Mouse (Mus musculus): ENCODE measurements around the gene Flywch1. TPM values are rescaled to one million over a fixed set of nuclear protein-coding genes. Genes with fewer than 3 reads are reported as not detected.

The Flywch1 gene
- total RNA-seq, 2 experiments from 2014 or later, result 2.1 to 3.4 TPM

GRCm38 (mm10) chr17:23725477-23725876 lies 45.9 kb downstream of the Flywch1 start:
- ATAC-seq (replicated peaks; ENCODE audit: low FRiP score, poor library complexity, severe bottlenecking), result no peak

- no peak for ATAC-seq (replicated peaks; ENCODE audit: low FRiP score, poor library complexity, severe bottlenecking)
These were observed 48.9 kb downstream of the Flywch1 start, which contains the start of gene 1520401A03Rik for GRCm38 (mm10) chr17:23722376-23723125. 1520401A03Rik (minus strand) TSS chr17:23722783.

- ATAC-seq (replicated peaks; ENCODE audit: low FRiP score, poor library complexity, severe bottlenecking), result no peak
These were observed 49.5 kb downstream of the Flywch1 start for GRCm38 (mm10) chr17:23721886-23722285.

- no peak for ATAC-seq (replicated peaks; ENCODE audit: low FRiP score, poor library complexity, severe bottlenecking)
These were observed 51.9 kb downstream of the Flywch1 start for GRCm38 (mm10) chr17:23719455-23719854.

- no peak for ATAC-seq (replicated peaks; ENCODE audit: low FRiP score, poor library complexity, severe bottlenecking)
These were observed 54.4 kb downstream of the Flywch1 start for GRCm38 (mm10) chr17:23717003-23717402.

- ATAC-seq (replicated peaks; ENCODE audit: low FRiP score, poor library complexity, severe bottlenecking), result peak; percentile 74
These were observed 65.2 kb downstream of the Flywch1 start for GRCm38 (mm10) chr17:23706212-23706611.

- no peak for ATAC-seq (replicated peaks; ENCODE audit: low FRiP score, poor library complexity, severe bottlenecking)
These were observed 65.8 kb downstream of the Flywch1 start for GRCm38 (mm10) chr17:23705525-23706104.

- ATAC-seq (replicated peaks; ENCODE audit: low FRiP score, poor library complexity, severe bottlenecking), result no peak
These were observed 66.7 kb downstream of the Flywch1 start for GRCm38 (mm10) chr17:23704741-23705140.

GRCm38 (mm10) chr17:23703301-23703700 lies 68.1 kb downstream of the Flywch1 start:
- no peak for ATAC-seq (replicated peaks; ENCODE audit: low FRiP score, poor library complexity, severe bottlenecking)

Other genes starting within 250 kb of the Flywch1 start
- gene Zfp213, start 207.4 kb downstream of the Flywch1 start, total RNA-seq (2015; ENCODE audit: low replicate concordance), result 2.2 and 3.4 TPM in 2 replicates
- 0.90 and 1.4 TPM in 2 replicates for gene Zfp213, start 207.4 kb downstream of the Flywch1 start, total RNA-seq (2017; ENCODE audit: low replicate concordance)
- gene Zfp13, start 172.1 kb downstream of the Flywch1 start, total RNA-seq (2015; ENCODE audit: low replicate concordance), result not detected in 2 replicates
- not detected in 2 replicates for gene Zfp13, start 172.1 kb downstream of the Flywch1 start, total RNA-seq (2017; ENCODE audit: low replicate concordance)
- not detected in 2 replicates for gene Zscan10, start 170.7 kb downstream of the Flywch1 start, total RNA-seq (2015; ENCODE audit: low replicate concordance)
- not detected in 2 replicates for gene Zscan10, start 170.7 kb downstream of the Flywch1 start, total RNA-seq (2017; ENCODE audit: low replicate concordance)
- 4.6 and 7.9 TPM in 2 replicates for gene Mmp25, start 126.3 kb downstream of the Flywch1 start, total RNA-seq (2015; ENCODE audit: low replicate concordance)
- gene Mmp25, start 126.3 kb downstream of the Flywch1 start, total RNA-seq (2017; ENCODE audit: low replicate concordance), result 1.3 and 1.5 TPM in 2 replicates
- not detected in 2 replicates for gene Bicdl2, start 111.1 kb downstream of the Flywch1 start, total RNA-seq (2015; ENCODE audit: low replicate concordance)
- not detected in 2 replicates for gene Bicdl2, start 111.1 kb downstream of the Flywch1 start, total RNA-seq (2017; ENCODE audit: low replicate concordance)
- 6.3 and 15.9 TPM in 2 replicates for gene Hcfc1r1, start 98.0 kb downstream of the Flywch1 start, total RNA-seq (2015; ENCODE audit: low replicate concordance)
- gene Hcfc1r1, start 98.0 kb downstream of the Flywch1 start, total RNA-seq (2017; ENCODE audit: low replicate concordance), result 8.6 and 11.0 TPM in 2 replicates
- gene Thoc6, start 97.7 kb downstream of the Flywch1 start, total RNA-seq (2015; ENCODE audit: low replicate concordance), result 11.3 and 11.9 TPM in 2 replicates
- gene Thoc6, start 97.7 kb downstream of the Flywch1 start, total RNA-seq (2017; ENCODE audit: low replicate concordance), result 3.5 and 4.0 TPM in 2 replicates
- gene Tnfrsf12a, start 94.1 kb downstream of the Flywch1 start, total RNA-seq (2015; ENCODE audit: low replicate concordance), result 5.0 TPM in 1 of 2 replicates, not detected in the other
- gene Tnfrsf12a, start 94.1 kb downstream of the Flywch1 start, total RNA-seq (2017; ENCODE audit: low replicate concordance), result 6.1 TPM in 1 of 2 replicates, not detected in the other
- not detected in 2 replicates for gene Cldn6, start 92.4 kb downstream of the Flywch1 start, total RNA-seq (2015; ENCODE audit: low replicate concordance)
- gene Cldn6, start 92.4 kb downstream of the Flywch1 start, total RNA-seq (2017; ENCODE audit: low replicate concordance), result not detected in 2 replicates
- gene Cldn9, start 87.6 kb downstream of the Flywch1 start, total RNA-seq (2015; ENCODE audit: low replicate concordance), result not detected in 2 replicates
- not detected in 2 replicates for gene Cldn9, start 87.6 kb downstream of the Flywch1 start, total RNA-seq (2017; ENCODE audit: low replicate concordance)
- not detected in 2 replicates for gene 1520401A03Rik, start 48.8 kb downstream of the Flywch1 start, total RNA-seq (2015; ENCODE audit: low replicate concordance)
- gene 1520401A03Rik, start 48.8 kb downstream of the Flywch1 start, total RNA-seq (2017; ENCODE audit: low replicate concordance), result not detected in 2 replicates
- gene Pkmyt1, start 45.3 kb downstream of the Flywch1 start, total RNA-seq (2015; ENCODE audit: low replicate concordance), result 50.3 and 81.4 TPM in 2 replicates
- gene Pkmyt1, start 45.3 kb downstream of the Flywch1 start, total RNA-seq (2017; ENCODE audit: low replicate concordance), result 30.7 and 39.9 TPM in 2 replicates
- gene Paqr4, start 30.7 kb downstream of the Flywch1 start, total RNA-seq (2015; ENCODE audit: low replicate concordance), result 1.4 and 10.1 TPM in 2 replicates
- gene Paqr4, start 30.7 kb downstream of the Flywch1 start, total RNA-seq (2017; ENCODE audit: low replicate concordance), result 7.5 and 11.2 TPM in 2 replicates
- not detected in 2 replicates for gene Kremen2, start 25.8 kb downstream of the Flywch1 start, total RNA-seq (2015; ENCODE audit: low replicate concordance)
- gene Kremen2, start 25.8 kb downstream of the Flywch1 start, total RNA-seq (2017; ENCODE audit: low replicate concordance), result not detected in 2 replicates
- gene Flywch2, start 14.5 kb upstream of the Flywch1 start, total RNA-seq (2015; ENCODE audit: low replicate concordance), result not detected in 2 replicates
- not detected in 2 replicates for gene Flywch2, start 14.5 kb upstream of the Flywch1 start, total RNA-seq (2017; ENCODE audit: low replicate concordance)
- gene Srrm2, start 18.9 kb upstream of the Flywch1 start, total RNA-seq (2015; ENCODE audit: low replicate concordance), result 468 and 572 TPM in 2 replicates
- 294 and 325 TPM in 2 replicates for gene Srrm2, start 18.9 kb upstream of the Flywch1 start, total RNA-seq (2017; ENCODE audit: low replicate concordance)
- 137 and 167 TPM in 2 replicates for gene Elob, start 57.5 kb upstream of the Flywch1 start, total RNA-seq (2015; ENCODE audit: low replicate concordance)
- 51.7 and 117 TPM in 2 replicates for gene Elob, start 57.5 kb upstream of the Flywch1 start, total RNA-seq (2017; ENCODE audit: low replicate concordance)
- gene Prss33, start 64.5 kb upstream of the Flywch1 start, total RNA-seq (2015; ENCODE audit: low replicate concordance), result not detected in 2 replicates
- gene Prss33, start 64.5 kb upstream of the Flywch1 start, total RNA-seq (2017; ENCODE audit: low replicate concordance), result not detected in 2 replicates
- gene Prss32, start 72.3 kb upstream of the Flywch1 start, total RNA-seq (2015; ENCODE audit: low replicate concordance), result not detected in 2 replicates
- gene Prss32, start 72.3 kb upstream of the Flywch1 start, total RNA-seq (2017; ENCODE audit: low replicate concordance), result not detected in 2 replicates
- gene Prss41, start 72.6 kb upstream of the Flywch1 start, total RNA-seq (2015; ENCODE audit: low replicate concordance), result not detected in 2 replicates
- gene Prss41, start 72.6 kb upstream of the Flywch1 start, total RNA-seq (2017; ENCODE audit: low replicate concordance), result not detected in 2 replicates
- not detected in 2 replicates for gene Prss21, start 96.5 kb upstream of the Flywch1 start, total RNA-seq (2015; ENCODE audit: low replicate concordance)
- gene Prss21, start 96.5 kb upstream of the Flywch1 start, total RNA-seq (2017; ENCODE audit: low replicate concordance), result not detected in 2 replicates
- not detected in 2 replicates for gene Dcpp1, start 109.3 kb upstream of the Flywch1 start, total RNA-seq (2015; ENCODE audit: low replicate concordance)
- not detected in 2 replicates for gene Dcpp1, start 109.3 kb upstream of the Flywch1 start, total RNA-seq (2017; ENCODE audit: low replicate concordance)
- not detected in 2 replicates for gene Dcpp2, start 109.3 kb upstream of the Flywch1 start, total RNA-seq (2015; ENCODE audit: low replicate concordance)
- gene Dcpp2, start 109.3 kb upstream of the Flywch1 start, total RNA-seq (2017; ENCODE audit: low replicate concordance), result not detected in 2 replicates
- not detected in 2 replicates for gene Dcpp3, start 145.9 kb upstream of the Flywch1 start, total RNA-seq (2015; ENCODE audit: low replicate concordance)
- not detected in 2 replicates for gene Dcpp3, start 145.9 kb upstream of the Flywch1 start, total RNA-seq (2017; ENCODE audit: low replicate concordance)
- not detected in 2 replicates for gene Sbp, start 170.1 kb upstream of the Flywch1 start, total RNA-seq (2015; ENCODE audit: low replicate concordance)
- gene Sbp, start 170.1 kb upstream of the Flywch1 start, total RNA-seq (2017; ENCODE audit: low replicate concordance), result not detected in 2 replicates
- gene Sbpl, start 183.7 kb upstream of the Flywch1 start, total RNA-seq (2015; ENCODE audit: low replicate concordance), result not detected in 2 replicates
- gene Sbpl, start 183.7 kb upstream of the Flywch1 start, total RNA-seq (2017; ENCODE audit: low replicate concordance), result not detected in 2 replicates
- 0.84 TPM in 1 of 2 replicates, not detected in the other for gene Prss30, start 209.0 kb upstream of the Flywch1 start, total RNA-seq (2015; ENCODE audit: low replicate concordance)
- gene Prss30, start 209.0 kb upstream of the Flywch1 start, total RNA-seq (2017; ENCODE audit: low replicate concordance), result not detected in 2 replicates
- not detected in 2 replicates for gene Prss22, start 226.5 kb upstream of the Flywch1 start, total RNA-seq (2015; ENCODE audit: low replicate concordance)
- not detected in 2 replicates for gene Prss22, start 226.5 kb upstream of the Flywch1 start, total RNA-seq (2017; ENCODE audit: low replicate concordance)